Mouse (Mus musculus) right cerebral cortex, postnatal 10 days (tissue): ENCODE results near the gene Gm20388.
A peak's percentile ranks its signal among the peaks of the same experiment; 100 is the strongest.

Experiments
- DNase-seq, 2 experiments: peaks; one replicate each; pipeline ENCODE4 v3.0.0; 2021; ENCODE audit warnings: low spot score in 2 of 2

The Gm20388 gene

DNA sequence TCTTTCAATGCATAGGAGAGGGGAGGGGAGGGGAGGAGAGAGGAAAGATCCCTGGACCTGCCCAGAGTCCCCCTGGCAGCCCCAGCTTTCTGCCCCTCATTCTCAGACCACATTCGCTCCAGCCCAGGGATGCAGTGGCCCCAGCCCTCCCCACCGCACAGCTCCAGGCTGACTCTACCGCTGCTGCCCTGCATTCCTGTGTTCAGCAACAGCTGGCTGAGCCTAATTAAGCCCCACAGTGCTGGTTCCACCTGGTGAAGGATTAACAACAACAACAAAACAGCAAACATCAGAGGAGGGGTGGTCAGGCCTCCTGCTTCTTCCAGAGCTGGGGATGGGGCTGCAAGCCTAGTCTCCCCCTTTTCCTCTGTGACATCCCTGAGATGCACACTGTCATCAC lies 2818.0 kb downstream of the Gm20388 start:
- no peak for DNase-seq

DNA sequence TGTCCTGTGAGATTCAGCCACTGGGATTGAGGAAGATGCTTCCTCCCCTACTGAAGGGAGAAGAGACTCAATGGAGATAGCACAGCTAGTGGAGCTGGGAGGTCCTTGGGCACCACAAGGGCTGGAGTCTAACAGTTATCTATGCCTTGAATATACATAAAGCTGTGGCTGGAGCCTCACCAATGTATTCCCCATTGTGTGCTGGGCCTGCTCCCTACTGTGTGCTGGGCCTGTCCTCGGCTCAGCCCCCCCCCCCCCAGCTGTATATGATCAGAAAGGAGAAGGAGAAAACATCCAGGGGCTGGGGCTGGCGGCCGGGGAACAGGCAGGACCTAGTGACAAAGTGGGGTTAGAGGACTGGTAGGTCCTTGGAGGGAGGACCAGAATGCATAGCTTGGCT lies 2824.5 kb downstream of the Gm20388 start:
- no peak for DNase-seq

DNA sequence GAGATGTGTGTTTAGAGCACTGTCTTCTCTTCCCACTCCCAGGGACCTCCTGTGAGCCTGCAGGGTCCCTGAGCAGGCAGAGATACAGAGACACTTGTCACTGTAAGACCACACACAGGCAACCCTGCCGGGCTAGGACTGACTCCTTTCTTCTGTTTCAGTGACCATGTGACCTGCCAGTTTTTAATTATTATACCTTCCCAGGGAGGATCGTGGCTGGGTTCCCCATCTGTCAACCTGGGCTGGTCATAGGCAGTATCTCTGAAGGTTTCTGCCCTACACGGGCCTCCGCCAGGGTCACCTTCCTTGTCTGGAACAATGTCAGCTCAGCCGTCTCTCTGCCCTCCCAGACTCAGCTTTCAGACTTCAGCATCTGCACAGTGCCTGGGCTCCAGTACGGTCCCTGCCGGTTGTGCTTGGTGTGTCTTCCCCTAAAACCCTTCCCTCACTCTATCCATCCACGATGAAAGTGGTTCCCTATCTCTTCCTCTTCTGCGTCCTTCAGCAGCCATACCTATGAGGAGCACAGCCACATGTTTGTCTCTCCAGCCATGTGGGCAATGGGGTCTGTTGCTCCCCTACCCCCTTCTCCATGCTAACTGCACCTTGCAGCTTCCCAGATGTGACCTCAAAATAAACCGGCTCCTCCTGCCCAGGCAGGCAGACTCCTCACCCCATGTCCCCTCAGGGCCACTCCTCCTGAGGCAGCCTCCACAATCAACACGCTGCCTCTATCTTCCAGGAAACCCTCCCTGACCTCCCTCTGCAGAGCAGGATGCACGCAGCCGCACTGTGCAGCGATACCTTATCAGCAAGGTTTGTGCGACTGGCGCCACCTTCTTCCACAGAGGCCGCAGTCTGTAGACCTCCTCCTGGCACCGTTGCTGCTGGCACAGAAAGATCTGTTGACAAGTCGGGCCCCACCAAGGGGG lies 2825.2 kb downstream of the Gm20388 start:
- no peak for DNase-seq

DNA sequence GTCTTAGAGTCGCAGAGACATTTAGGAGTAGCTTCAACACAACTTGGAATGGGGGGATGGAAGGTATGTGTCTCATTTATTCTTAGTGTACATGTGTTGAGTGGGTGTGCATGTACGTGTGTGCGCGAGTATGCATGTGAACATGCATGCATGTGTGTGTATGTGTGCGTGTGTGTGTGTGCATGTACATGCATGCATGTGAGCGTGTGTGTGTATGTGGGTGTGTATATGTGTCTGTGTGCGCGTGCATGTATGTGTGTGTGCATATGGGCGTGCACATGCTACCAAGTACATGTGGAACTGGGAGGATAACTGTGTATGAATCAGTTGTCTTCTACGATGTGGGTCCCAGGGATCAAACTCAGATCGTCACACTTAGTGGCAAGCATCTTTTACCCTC lies 2826.0 kb downstream of the Gm20388 start:
- no peak for DNase-seq

DNA sequence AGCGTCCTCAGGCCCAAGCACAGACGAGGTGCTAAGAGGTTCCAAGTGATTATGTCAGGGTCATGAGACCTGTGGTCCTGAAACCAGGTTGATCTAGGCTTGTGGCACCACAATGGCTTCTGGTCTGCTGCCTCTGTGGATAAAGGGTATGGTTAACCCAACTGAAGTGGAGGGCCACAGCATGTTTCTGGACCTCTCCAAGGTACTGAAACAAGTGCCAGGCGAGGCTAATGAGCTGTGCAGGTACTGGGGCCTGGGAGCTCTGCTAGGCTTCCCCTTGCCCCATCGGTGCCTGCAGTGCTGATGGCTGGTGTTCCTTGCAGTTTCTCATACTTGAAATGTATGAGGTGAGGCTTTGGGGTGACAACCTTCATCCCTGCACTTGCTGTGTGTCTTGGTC lies 2826.4 kb downstream of the Gm20388 start:
- no peak for DNase-seq

DNA sequence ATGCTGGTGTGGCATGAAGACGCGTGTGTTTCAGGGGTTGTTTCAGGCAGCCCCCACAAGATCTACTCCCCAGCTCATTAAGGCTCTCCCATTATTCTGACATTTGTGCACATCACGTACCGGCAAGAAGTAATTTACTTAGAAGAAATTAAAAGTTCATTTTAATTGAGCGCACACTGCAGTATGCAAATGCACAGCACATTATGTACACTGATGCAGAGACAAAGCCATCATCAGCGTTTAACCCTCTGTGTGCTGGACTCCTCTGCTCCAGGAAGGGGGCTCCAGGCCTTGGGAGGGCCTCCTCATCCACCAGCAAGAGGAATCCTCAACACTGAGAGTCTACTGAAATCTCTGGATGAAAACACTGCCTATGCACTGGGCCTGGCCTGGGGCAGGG lies 2827.2 kb downstream of the Gm20388 start:
- DNase-seq, result no peak

DNA sequence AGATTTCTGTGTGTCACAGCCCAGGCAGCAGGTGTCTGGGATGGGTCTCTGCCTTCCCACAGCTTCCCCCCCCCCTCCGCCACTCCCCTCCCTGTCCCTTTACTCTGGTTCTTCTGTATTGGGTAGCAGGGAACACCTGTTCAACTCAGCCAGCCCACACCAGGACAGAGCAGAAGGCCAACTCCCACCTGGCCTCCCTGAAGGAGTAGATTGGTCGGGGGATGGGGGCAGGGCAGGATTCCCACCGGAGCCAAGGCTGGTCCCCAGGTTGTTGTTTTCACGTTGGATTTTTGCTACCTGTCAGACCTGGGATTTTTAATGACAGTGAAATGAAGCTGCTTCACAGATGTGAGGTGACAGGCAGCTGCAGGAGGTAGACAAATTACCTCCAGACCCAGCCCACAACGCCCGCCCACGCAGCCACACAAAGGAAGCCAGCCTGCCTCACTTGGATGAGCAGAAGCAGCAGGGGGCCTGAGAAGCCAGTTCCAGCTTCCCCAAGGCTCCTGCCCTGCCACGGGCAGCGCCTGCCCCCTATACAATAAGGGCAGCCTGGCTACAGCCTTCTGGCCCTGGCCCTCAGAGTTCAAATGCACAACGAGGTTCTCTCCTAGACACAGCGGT lies 2828.6 kb downstream of the Gm20388 start:
- peak in 1 of 2 experiments; percentile 64 for DNase-seq

DNA sequence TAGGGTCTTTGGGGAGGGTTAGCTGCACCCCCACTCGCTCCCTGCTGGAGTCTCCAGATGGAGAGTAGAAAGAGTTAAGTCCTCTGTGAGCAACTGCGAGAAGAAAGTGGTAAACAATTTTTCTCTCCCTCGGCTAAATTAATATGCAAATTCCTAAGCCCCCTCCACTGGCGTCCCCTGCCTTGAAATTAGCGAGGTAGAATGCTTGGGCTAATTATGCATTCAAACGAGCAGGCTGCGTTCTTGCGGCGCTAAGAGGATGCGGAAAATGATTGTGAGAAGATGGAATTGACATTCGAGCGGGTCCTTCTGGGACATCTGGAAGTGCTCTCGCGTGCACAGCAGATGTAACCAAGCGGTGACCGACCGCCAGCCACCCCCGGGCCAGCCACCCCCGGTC lies 2831.8 kb downstream of the Gm20388 start:
- DNase-seq, result peak in 1 of 2 experiments; percentile 69

DNA sequence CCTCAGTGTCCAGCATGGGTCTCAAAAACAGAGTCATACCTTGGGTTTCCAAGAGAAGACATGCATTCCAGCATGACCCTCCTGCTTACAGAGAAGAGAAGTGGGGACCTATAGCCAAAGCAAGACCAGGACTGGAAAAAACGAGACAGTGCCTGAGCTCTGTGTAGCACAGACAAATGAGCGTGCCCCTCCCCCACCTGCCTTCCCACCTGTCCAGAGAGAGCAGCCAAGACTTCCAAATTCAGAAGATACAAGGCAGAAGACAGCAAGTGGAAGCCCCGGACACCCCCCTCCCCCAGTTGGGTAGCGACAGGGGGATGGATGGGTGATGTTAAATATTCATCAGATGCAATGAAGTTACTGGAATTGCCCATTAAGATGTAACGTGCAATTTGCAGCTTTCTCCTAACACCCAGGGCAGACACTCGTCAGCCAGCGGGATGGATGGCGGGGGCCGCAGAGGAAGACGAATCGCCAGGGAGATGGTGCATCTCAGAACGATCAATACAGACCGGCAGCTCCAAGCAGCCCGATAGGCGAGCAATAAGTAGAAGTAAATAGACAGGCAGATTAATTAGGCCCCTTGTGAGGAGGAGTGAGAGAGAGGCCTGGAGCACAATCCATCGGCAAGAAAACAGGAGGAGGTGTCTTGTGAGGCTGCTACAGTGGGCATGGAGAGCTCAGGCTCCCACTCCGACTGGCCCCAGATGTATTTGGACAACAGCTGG lies 2834.5 kb downstream of the Gm20388 start:
- DNase-seq, result no peak

DNA sequence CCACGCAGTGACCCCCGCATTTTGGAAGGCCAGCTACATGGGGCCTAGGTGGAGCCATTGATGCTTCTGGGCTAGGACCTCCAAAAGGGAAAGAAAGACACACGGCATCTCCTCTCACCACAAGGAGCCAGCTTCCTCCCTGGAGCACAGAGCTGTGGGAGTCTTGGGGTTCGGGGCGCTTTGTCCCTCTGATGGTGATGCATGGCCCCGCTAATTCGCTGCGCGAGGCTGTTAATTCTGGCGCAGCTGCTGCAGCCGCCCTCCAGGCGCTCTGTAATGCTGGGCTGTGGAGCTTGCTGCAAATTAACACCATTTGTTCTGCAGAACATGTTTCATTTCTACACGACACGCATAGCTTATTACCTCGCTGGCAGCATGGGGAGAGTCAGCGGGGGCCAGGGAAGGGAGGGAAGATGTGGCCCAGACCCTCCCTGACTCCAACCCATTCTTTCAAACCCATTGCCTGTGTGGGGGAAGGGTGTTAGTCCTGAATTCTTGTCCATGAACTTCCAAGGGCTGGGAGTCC lies 2835.2 kb downstream of the Gm20388 start:
- no peak for DNase-seq

DNA sequence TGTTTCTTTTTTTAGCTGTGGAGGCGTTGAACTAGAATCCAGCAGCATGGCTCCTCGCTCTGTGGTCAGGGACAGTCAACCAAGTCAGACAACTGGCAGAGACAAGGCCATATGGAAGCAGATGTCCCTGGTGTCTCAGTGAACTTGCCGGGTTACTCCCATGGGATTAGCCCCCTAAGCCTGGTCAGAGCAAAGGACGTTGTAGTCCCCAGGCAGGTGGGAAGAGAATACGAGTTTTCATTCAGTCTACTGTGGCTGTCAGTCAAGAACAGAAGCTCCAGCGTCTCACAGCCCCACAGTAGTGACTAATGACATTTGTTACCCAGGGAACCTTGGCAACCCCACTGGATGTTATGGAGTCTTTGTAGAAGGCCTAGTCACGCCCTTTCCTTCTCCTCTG lies 2835.8 kb downstream of the Gm20388 start:
- DNase-seq, result no peak

DNA sequence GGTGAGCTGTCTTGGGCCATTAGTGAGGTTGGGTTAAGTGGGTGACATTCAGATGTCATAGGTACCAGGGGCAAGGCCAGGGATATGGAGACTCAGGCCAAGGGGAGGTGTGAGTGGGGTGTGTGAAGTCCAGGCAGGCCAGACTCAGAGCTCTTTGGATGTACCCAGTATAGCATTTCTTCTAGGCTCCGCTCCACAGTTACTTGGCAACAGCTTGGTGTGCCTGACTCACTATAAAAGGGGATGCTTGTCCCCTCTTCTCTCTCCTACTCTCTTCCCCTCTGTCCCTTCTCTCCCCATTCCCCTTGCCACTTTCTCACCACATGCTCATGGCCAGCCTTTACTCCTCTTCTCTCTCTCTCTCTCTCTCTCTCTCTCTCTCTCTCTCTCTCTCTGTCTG lies 2837.2 kb downstream of the Gm20388 start:
- DNase-seq, result no peak

DNA sequence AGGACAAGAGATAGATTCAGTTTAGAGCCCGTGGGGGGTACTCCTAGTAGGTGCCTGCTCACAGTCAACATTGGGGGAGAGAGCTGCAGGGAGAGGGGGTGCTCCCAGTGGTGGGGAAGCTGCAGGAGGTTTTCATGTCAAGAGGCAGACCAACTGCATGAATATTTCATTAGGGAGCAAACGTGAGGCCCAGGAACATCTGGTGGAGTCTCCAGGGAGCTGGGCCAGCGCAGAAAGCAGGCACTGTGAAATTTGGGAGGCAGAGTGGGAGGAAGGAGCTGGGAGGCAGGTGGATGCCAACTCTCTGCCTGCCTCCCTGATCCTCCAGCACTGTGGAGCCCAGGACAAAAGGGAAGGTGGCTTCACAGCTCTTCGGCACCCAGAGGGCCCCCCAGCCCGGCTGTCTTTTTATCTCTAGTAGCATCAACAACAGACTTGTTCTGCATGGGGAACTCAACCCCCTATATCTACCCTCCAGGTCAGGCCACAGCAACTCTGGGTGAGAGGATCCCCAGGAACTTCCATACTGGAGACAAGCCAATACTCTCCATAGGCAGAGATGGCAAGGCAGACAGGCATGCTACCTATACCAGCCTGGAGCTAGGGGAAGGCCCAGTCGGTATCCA lies 2838.8 kb downstream of the Gm20388 start:
- DNase-seq, result peak in 1 of 2 experiments; percentile 58

DNA sequence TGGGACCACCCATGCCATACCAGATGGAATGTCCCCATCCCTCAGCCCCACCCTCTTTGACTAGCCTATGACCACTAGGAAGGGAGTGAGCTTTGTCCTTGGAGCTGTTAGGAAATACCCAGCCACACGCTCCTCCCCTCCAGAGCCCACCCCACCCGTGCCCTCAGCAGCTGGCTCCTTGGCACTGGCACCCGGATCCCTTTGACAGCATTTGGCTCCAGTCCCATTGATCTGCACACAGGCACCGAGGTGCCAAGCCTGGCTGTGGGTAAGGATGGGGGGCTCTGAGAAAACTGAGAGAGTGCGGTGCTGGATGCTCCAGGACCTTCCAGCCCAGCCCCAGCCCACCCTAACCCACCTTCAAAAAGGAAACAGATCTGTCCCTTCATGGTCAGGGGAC lies 2840.7 kb downstream of the Gm20388 start:
- DNase-seq, result peak; percentile 84 to 86

DNA sequence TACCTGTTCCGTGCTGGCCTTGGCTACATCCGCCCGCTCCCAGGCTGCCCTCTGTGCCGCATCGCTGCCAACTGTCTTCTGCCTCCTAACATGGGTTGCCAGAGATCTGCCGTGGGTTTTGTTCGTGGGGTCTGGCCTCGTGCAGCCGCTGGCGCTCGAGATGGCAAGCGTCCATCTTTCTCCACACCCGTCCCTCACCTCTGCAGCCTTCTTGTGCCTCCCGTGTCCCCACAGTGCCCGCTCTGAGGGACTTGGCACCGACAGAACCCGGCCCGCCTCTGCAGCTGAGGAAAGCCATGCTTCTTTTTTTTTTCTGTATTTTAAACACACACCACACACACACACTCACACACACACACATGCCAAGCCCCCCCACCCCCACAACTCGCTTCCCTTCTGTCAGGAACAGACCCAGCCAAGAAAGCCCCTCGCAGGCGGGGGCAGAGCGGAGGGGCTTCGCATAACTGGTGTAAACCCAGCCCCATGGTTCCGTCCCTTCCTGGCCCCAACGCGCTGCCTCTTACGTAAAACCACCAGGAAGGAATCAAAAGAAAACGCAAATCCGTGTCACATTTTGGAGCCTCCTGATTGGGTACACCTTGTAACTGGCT lies 2841.6 kb downstream of the Gm20388 start:
- peak; percentile 88 to 91 for DNase-seq

DNA sequence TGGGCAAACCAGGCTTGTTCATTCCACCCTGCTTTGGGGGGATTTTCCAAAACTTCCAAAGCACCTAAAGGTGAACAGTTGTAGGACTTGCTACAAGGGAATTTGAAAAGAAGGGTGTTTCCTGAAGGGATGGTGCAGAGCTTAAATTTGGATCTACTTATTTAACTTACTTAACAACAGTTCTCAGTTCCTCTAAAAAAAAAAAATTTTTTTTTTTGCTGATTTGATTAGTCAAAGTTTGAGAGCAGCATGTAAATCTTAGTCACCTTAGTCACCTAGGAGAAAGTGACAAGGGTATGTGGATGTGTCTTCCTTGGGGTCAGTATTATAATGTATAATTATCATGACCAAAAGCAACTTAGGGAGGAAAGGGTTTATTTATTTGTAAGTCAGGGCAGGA lies 2848.0 kb downstream of the Gm20388 start:
- no peak for DNase-seq

DNA sequence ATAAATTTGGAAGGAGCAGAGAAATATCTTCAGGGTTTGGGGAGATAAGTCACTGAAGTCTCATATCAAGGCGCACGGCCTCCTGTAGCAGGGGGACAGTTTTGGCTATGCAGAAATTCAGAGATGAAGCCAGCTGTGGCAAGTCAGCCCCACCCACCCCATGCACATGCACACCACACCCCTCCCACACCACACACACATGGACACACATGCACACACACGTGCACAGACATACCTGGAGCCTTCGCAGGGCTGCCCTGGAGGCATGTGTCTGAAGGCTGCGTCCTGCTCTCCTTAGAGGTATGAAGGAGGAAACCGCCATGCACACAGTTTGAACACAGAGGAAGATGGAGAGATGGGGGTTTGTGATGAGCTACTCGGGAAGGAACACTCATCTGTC lies 2849.5 kb downstream of the Gm20388 start:
- DNase-seq, result no peak

DNA sequence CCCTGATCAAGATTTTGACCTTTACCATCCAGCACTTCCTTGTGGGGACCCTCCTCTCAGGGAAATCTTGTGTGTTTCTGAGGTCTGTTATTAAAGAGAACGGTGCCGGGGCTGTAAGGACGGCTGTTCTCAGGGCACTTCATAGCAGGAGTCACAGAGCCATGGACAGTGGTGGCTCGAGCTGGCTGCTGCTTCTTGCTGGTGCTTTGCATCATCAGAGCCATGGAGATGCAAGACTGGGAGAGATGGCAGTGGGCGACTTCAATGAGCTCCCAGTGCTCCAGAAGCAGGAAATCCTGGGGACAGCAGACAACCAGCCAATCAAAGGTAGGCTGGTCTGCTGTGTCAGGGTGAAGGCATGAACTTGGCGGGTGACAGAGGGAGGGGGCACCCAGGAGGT lies 2850.5 kb downstream of the Gm20388 start:
- DNase-seq, result no peak

DNA sequence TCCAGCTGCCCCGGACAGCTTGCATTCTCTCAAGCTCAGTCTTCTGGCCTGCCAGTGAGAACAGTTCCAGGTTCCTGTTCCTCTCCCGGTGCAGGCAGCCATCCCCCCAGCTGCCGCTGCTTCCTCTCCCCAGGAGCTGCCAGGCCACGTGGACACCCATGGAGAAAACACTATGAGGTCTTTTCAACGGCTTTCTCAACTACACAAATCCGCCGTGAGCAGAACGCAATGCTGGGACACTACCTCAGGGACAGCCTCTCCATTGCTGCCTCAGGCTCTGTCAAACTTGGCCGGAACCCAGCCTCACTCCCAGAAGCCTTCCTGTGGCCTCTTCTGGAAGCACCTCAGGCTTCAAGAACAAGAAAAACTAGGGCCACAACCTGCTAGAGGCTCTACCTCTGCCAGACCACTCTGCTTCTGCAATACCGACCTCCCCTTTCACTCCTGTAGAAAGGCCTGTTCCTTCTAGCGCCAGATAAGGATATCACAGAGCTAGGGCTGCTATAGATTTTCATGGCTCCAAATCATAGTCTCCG lies 2852.2 kb downstream of the Gm20388 start:
- DNase-seq, result no peak

DNA sequence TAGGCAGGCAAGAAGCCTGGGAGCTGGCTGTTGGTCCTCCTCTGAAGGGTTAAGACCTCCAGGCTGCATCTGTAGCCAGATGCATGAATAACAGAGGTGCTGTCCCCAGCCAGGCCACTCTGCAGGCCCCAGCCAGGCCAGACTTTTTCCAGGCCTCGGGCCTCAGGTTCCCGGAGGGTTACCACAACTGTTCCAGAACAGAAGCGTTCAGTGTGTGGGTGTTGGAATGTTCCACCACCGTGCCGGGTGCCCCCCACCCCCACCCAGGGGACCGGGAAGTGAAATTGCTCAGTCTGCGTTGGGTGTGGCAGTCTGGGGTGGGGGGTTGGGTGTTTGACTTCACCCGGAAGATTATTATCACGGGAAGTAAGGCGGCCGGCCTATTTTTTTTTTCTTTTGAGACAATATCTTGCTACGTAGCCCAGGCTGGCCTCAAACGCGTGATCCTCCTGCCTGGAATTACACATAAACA lies 2852.7 kb downstream of the Gm20388 start:
- no peak for DNase-seq
